Mouse (Mus musculus): ENCODE data around the gene Meiob. TPM values are rescaled to one million over a fixed set of nuclear protein-coding genes. Genes with fewer than 3 reads are reported as not detected.

The Meiob gene
- total RNA-seq, 1 experiment from 2014 or later: not detected

Other genes starting within 250 kb of the Meiob start
- 20.2 to 53.0 TPM (median 29.4 TPM) in 3 replicates for gene Tsc2, start 171.7 kb upstream of the Meiob start, total RNA-seq (2017)
- 2.5 to 2.6 TPM in 2 of 3 replicates, not detected in the other for gene Nthl1, start 171.6 kb upstream of the Meiob start, total RNA-seq (2017)
- gene Slc9a3r2, start 154.0 kb upstream of the Meiob start, total RNA-seq (2017): 0.48 to 0.78 TPM in 2 of 3 replicates, not detected in the other
- gene Npw, start 145.8 kb upstream of the Meiob start, total RNA-seq (2017): not detected in 3 replicates
- 14.6 to 21.7 TPM (median 15.7 TPM) in 3 replicates for gene Zfp598, start 134.6 kb upstream of the Meiob start, total RNA-seq (2017)
- not detected in 3 replicates for gene Syngr3, start 114.3 kb upstream of the Meiob start, total RNA-seq (2017)
- 12.4 to 19.8 TPM (median 15.4 TPM) in 3 replicates for gene Gfer, start 108.1 kb upstream of the Meiob start, total RNA-seq (2017)
- gene Noxo1, start 108.1 kb upstream of the Meiob start, total RNA-seq (2017): 0.48 to 3.0 TPM (median 2.1 TPM) in 3 replicates
- 9.7 to 19.8 TPM (median 18.6 TPM) in 3 replicates for gene Tbl3, start 96.6 kb upstream of the Meiob start, total RNA-seq (2017)
- 2.8 TPM in 1 of 3 replicates, not detected in the others for gene Rnf151, start 86.2 kb upstream of the Meiob start, total RNA-seq (2017)
- 428 to 669 TPM (median 533 TPM) in 3 replicates for gene Rps2, start 86.2 kb upstream of the Meiob start, total RNA-seq (2017)
- gene Ndufb10, start 79.8 kb upstream of the Meiob start, total RNA-seq (2017): 144 to 243 TPM (median 228 TPM) in 3 replicates
- 4.7 to 14.6 TPM (median 10.2 TPM) in 3 replicates for gene Rpl3l, start 76.5 kb upstream of the Meiob start, total RNA-seq (2017)
- 248 to 361 TPM (median 344 TPM) in 3 replicates for gene Msrb1, start 67.6 kb upstream of the Meiob start, total RNA-seq (2017)
- gene Hs3st6, start 51.3 kb upstream of the Meiob start, total RNA-seq (2017): not detected in 3 replicates
- 23.2 to 48.3 TPM (median 34.5 TPM) in 3 replicates for gene Hagh, start 35.9 kb downstream of the Meiob start, total RNA-seq (2017)
- 3.2 to 6.6 TPM (median 4.8 TPM) in 3 replicates for gene Fahd1, start 46.1 kb downstream of the Meiob start, total RNA-seq (2017)
- 0.29 TPM in 1 of 3 replicates, not detected in the others for gene Igfals, start 61.7 kb downstream of the Meiob start, total RNA-seq (2017)
- gene Nubp2, start 82.1 kb downstream of the Meiob start, total RNA-seq (2017): 34.3 to 41.0 TPM (median 40.1 TPM) in 3 replicates
- 16.6 to 25.9 TPM (median 20.5 TPM) in 3 replicates for gene Spsb3, start 82.4 kb downstream of the Meiob start, total RNA-seq (2017)
- gene Eme2, start 90.8 kb downstream of the Meiob start, total RNA-seq (2017): 12.0 to 20.2 TPM (median 12.9 TPM) in 3 replicates
- gene Mrps34, start 90.8 kb downstream of the Meiob start, total RNA-seq (2017): 13.4 to 24.4 TPM (median 19.0 TPM) in 3 replicates
- gene Nme3, start 92.2 kb downstream of the Meiob start, total RNA-seq (2017): 28.0 to 48.6 TPM (median 30.1 TPM) in 3 replicates
- 46.0 to 84.3 TPM (median 50.2 TPM) in 3 replicates for gene Mapk8ip3, start 132.7 kb downstream of the Meiob start, total RNA-seq (2017)
- gene Jpt2, start 156.4 kb downstream of the Meiob start, total RNA-seq (2017): 13.4 to 14.4 TPM (median 14.2 TPM) in 3 replicates
- 10.3 to 23.9 TPM (median 11.2 TPM) in 3 replicates for gene Cramp1l, start 211.5 kb downstream of the Meiob start, total RNA-seq (2017)
- 11.7 to 13.0 TPM (median 12.6 TPM) in 3 replicates for gene Ift140, start 211.8 kb downstream of the Meiob start, total RNA-seq (2017)

All from monocyte, adult 5-6 weeks (primary cell).